Mouse (Mus musculus) hindbrain, embryonic 12.5 days (tissue): ENCODE data around the gene Olfr342. TPM values are rescaled to one million over a fixed set of nuclear protein-coding genes. Genes with fewer than 3 reads are reported as not detected.

Experiments
- ATAC-seq: fragments of 200-750 bp; cut with Nextera tagmentation; 2 replicates; pipeline ENCODE4 v1.8.0; 2017; ENCODE audit warnings: moderate TSS enrichment; ENCODE audit not compliant: low FRiP score
- H3K27ac ChIP-seq: fragments of 300-500 bp; sonication (generic); 2 replicates; pipeline ENCODE4 v1.5.1; 2016; ENCODE audit warnings: mild to moderate bottlenecking
- H3K27me3 ChIP-seq: fragments of 300-500 bp; sonication (generic); 2 replicates; pipeline ENCODE4 v1.6.1; 2016; ENCODE audit warnings: mild to moderate bottlenecking
- H3K36me3 ChIP-seq: fragments of 300-500 bp; sonication (generic); 2 replicates; pipeline ENCODE4 v1.6.1; 2016; ENCODE audit warnings: mild to moderate bottlenecking
- H3K4me1 ChIP-seq: fragments of 300-500 bp; sonication (generic); 2 replicates; pipeline ENCODE4 v1.6.1; 2016
- H3K4me2 ChIP-seq: fragments of 300-500 bp; sonication (generic); replicated peaks from 2 replicates; pipeline ENCODE4 v1.6.1; 2016; ENCODE audit warnings: mild to moderate bottlenecking
- H3K4me3 ChIP-seq: fragments of 300-500 bp; sonication (generic); 2 replicates; pipeline ENCODE4 v1.5.1; 2016; ENCODE audit warnings: mild to moderate bottlenecking
- H3K9ac ChIP-seq: fragments of 300-500 bp; sonication (generic); 2 replicates; pipeline ENCODE4 v1.6.1; 2016; ENCODE audit warnings: mild to moderate bottlenecking, moderate library complexity
- H3K9me3 ChIP-seq: fragments of 300-500 bp; sonication (generic); replicated peaks from 2 replicates; pipeline ENCODE4 v1.6.1; 2016; ENCODE audit warnings: mild to moderate bottlenecking
- WGBS: fragments of 180-500 bp; shearing (Covaris S2); methylation state at CpG from one replicate; pipeline ENCODE4 v1.1.7; 2016; 5-methylcytosine and 5-hydroxymethylcytosine counted together
- polyA plus RNA-seq: library from polyadenylated mRNA; unstranded; fragments of >200 nt; fragmentation: Nextera tagmentation; extraction: Ambion mirVana; gene quantifications from 2 replicates; pipeline ENCODE4 v1.2.1, GENCODE M21; 2016

The Olfr342 gene
- not detected in 2 replicates for polyA plus RNA-seq

DNA sequence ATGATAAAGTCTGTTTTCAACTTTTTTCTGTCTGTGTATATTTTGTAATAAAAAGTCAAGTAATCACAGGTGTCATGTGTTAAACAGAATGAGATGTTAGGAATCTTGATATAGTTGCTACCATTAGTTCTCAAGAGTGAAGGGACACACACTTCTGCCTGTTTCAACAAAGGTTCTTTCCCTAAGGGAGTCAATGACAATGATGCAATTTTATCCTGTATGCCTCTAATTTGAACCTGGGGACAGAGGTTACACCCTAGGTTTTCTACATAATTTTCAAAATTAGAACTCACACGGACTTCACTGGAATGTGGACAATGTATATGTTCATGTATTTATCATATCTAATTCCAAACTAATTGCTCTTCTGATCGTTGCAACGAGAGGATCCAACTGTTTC, at the start of gene Olfr342:
Olfr342 (plus strand) TSS at position 301 of the 400 bp plus-strand sequence.
- 74% methylated on average over 3 of the region's 3 CpGs for WGBS
- no peaks in the 10 kb centered on the region for H3K36me3 ChIP-seq
- no peak within 1 kb of the TSS for H3K4me3 ChIP-seq
- H3K4me2 ChIP-seq: no peak within 1 kb of the TSS
- no peak for ATAC-seq
- no peak within 1 kb of the TSS for H3K9ac ChIP-seq
- H3K27ac ChIP-seq: no peak within 1 kb of the TSS
- H3K9me3 ChIP-seq: peaks cover 18% of the 10 kb centered on the region
- no peaks in the 10 kb centered on the region for H3K27me3 ChIP-seq
- no peaks in the 10 kb centered on the region for H3K4me1 ChIP-seq

DNA sequence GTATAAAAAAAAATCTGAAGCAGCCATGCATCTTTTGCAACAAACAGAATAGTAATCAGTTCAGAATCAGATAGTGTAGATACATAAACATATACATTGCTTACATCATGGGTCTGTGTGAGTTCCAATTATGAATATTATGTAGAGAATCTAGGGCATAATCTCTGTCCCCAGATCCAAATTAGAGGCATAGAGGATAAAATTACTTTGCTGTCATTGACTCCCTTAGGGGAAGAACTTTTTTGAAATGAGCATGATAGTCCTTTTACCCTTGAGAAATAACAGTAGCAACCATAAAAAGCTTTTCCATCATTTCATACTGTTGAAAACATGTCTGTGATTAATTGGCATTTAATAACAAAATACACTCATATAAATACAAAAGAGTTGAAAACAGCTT, 42.4 kb upstream of the Olfr342 start, which contains the start of gene Olfr341:
Olfr341 (minus strand) TSS at position 101 of the 400 bp plus-strand sequence.
- Histone ChIP-seq H3K27me3 (no peaks in the 10 kb centered on the region), H3K4me2 (no peak within 1 kb of the TSS), H3K9me3 (peaks cover 20% of the 10 kb centered on the region), H3K36me3 (no peaks in the 10 kb centered on the region), H3K9ac (no peak within 1 kb of the TSS), H3K4me1 (no peaks in the 10 kb centered on the region), H3K4me3 (no peak within 1 kb of the TSS), H3K27ac (no peak within 1 kb of the TSS)
- no peak for ATAC-seq

DNA sequence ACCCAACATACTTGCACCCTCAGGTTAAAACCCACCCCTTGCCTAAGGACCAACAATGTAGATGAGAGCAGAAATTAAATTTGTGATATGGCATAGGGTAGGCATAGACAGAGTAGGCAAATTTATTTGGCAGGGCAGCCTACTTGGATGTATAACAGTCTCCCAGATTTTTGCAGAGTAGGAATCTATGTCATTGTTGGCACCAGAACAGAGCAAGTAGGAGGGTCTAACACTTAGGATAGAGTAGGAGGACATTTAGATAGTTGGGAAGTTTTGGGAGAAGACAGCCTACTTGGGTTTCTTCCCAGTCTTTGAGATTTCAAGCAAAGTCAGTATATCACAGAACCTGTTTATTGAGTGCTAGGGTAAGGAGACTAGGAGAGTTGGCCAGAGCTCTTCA, 40.4 kb downstream of the Olfr342 start:
- Histone ChIP-seq H3K27me3 (no peaks in the 10 kb centered on the region), H3K27ac (no peak overlapping the region), H3K9me3 (peaks cover 6% of the 10 kb centered on the region; the same call in 1 of the 2 replicates), H3K4me3 (no peak overlapping the region), H3K4me1 (no peaks in the 10 kb centered on the region), H3K4me2 (no peak overlapping the region), H3K36me3 (no peaks in the 10 kb centered on the region), H3K9ac (no peak overlapping the region)
- ATAC-seq: no peak

DNA sequence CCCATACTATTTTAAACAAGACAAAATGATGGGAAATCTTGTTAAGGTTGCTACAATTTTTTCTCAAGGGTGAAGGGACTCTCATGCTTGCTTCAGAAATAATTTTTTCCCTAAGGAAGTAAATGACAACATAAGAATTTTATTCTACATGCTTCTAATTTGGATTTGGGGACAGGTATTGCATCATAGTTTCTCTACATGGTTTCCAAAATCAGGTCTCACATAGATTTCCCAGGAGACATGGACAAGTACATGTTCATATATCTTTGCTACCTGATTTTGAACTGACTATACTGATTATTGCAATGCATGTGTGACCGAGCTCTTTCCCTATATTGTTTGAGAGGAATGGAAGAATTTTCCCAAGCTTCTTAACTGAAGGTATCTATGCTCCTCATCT, 41.6 kb downstream of the Olfr342 start, which contains the start of gene Olfr344:
Olfr344 (plus strand) TSS at position 301 of the 400 bp plus-strand sequence.
- Histone ChIP-seq H3K4me1 (no peaks in the 10 kb centered on the region), H3K27me3 (no peaks in the 10 kb centered on the region), H3K4me2 (no peak within 1 kb of the TSS), H3K9ac (no peak within 1 kb of the TSS), H3K4me3 (no peak within 1 kb of the TSS), H3K27ac (no peak within 1 kb of the TSS), H3K36me3 (no peaks in the 10 kb centered on the region), H3K9me3 (no peaks in the 10 kb centered on the region)
- 89% methylated on average over 1 of the region's 1 CpGs for WGBS
- no peak for ATAC-seq

DNA sequence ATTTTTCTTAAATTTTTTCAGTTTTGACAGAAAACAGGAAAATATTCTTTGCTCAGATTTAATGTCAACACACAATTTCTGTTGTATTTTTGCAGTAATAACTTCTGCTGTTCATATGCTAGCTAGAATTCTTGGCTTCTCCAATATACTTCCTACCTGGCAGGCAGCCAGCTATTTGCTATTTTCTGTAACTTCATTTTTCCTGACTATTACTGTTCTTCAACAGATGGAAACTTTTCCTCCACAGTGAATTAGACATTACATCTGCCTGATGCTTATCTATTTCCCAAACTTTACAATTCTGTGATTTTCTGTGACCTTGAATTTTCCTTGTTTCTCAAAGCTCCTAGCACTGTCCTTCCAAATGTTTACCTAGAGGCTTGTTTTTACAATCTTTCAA, 42.2 kb downstream of the Olfr342 start:
- no peak overlapping the region for H3K27ac ChIP-seq
- no peaks in the 10 kb centered on the region for H3K4me1 ChIP-seq
- H3K9ac ChIP-seq: no peak overlapping the region
- no peak for ATAC-seq
- no peak overlapping the region for H3K4me2 ChIP-seq
- no peaks in the 10 kb centered on the region for H3K9me3 ChIP-seq
- no peak overlapping the region for H3K4me3 ChIP-seq
- H3K27me3 ChIP-seq: no peaks in the 10 kb centered on the region
- H3K36me3 ChIP-seq: no peaks in the 10 kb centered on the region

DNA sequence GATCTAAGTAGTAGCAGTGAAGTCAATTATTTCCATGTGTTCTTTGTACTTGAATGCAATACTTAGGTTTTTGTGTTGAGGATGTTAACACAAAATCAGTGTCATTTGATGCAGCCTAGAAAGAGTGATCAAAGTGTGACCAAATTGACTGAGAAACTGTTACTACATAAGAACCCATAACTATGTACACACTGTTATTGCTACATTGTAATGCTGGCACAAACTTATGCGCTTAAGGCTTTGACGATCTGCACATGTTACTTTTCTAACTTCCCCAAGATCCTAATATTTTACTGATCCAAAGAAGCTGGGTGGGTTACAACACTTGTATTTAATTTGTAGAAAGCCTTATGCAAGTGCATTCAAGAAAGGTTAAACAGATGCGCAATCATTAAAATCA, 43.0 kb downstream of the Olfr342 start:
- H3K9me3 ChIP-seq: no peaks in the 10 kb centered on the region

More for the DNA sequence above, 43.0 kb downstream of the Olfr342 start:
- H3K36me3 ChIP-seq: no peaks in the 10 kb centered on the region
- H3K9ac ChIP-seq: no peak overlapping the region
- no peaks in the 10 kb centered on the region for H3K27me3 ChIP-seq
- H3K4me3 ChIP-seq: no peak overlapping the region
- no peak overlapping the region for H3K4me2 ChIP-seq
- 96% methylated on average over 3 of the region's 3 CpGs for WGBS
- no peak overlapping the region for H3K27ac ChIP-seq
- no peak for ATAC-seq
- no peaks in the 10 kb centered on the region for H3K4me1 ChIP-seq

Other genes with a start within 250 kb of the Olfr342 start
- not detected in 2 replicates for gene Olfr338, start 151.5 kb upstream of the Olfr342 start, polyA plus RNA-seq
- not detected in 2 replicates for gene Olfr339, start 106.1 kb upstream of the Olfr342 start, polyA plus RNA-seq
- gene Olfr340, start 72.4 kb upstream of the Olfr342 start, polyA plus RNA-seq: not detected in 2 replicates
- not detected in 2 replicates for gene Olfr341, start 42.5 kb upstream of the Olfr342 start, polyA plus RNA-seq
- not detected in 2 replicates for gene Olfr344, start 41.7 kb downstream of the Olfr342 start, polyA plus RNA-seq
- not detected in 2 replicates for gene Olfr345, start 115.0 kb downstream of the Olfr342 start, polyA plus RNA-seq
- gene Olfr346, start 160.8 kb downstream of the Olfr342 start, polyA plus RNA-seq: not detected in 2 replicates
- gene Olfr347, start 206.9 kb downstream of the Olfr342 start, polyA plus RNA-seq: not detected in 2 replicates